13 mouse cellular contexts compared by ENCODE assay signal in the genomic region with DNA sequence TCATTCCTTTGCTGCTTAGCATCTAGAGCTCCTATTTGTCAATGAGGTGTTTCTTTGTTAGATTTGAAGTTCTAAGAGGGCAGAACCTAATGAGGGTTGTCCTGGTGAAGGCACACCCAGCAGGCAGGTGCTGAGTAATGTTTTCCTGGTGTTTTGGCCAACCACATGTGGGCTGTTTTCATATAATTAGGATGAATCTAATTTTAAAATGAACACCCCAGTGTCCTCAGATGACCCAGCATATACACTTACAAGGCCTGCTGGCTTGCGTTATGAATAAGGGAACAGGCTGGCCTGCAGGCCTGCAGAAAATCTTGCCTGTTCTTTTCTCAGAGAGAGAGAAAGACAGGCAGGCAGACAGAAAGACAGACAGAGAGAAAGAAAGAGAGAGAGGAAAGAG.
"Had no signal": no experiment of that assay in that cellular context is flagged by ENCODE, and none has a peak within 500 bp of the region (broad histone marks: within the 10 kb centered on the region; RNA-seq: fewer than 3 reads in every experiment).

No protein-coding gene starts in this region.

- H3K27ac ChIP-seq: layer of hippocampus, adult 2 months; limb, embryonic 13.5 days; liver, embryonic 14.5 days; midbrain, embryonic 12.5 days; neural tube, embryonic 13.5 days; stomach, embryonic 15.5 days had no signal

- DNase-seq: kidney, postnatal 36 days; left cerebral cortex, postnatal 4 days; lung, adult 18-20 months; retina, postnatal 1 day; right cerebral cortex, postnatal 4 days; thymus, adult 2 months; thymus, postnatal 25 days had no signal

- H3K27me3 ChIP-seq: limb, embryonic 13.5 days; midbrain, embryonic 12.5 days; neural tube, embryonic 13.5 days; stomach, embryonic 15.5 days had no signal

- H3K9ac ChIP-seq: limb, embryonic 13.5 days; liver, embryonic 14.5 days; midbrain, embryonic 12.5 days; neural tube, embryonic 13.5 days; stomach, embryonic 15.5 days had no signal

- H3K36me3 ChIP-seq: limb, embryonic 13.5 days; midbrain, embryonic 12.5 days; neural tube, embryonic 13.5 days; stomach, embryonic 15.5 days had no signal

- H3K9me3 ChIP-seq: limb, embryonic 13.5 days; midbrain, embryonic 12.5 days; neural tube, embryonic 13.5 days; stomach, embryonic 15.5 days had no signal

- H3K4me1 ChIP-seq: limb, embryonic 13.5 days; midbrain, embryonic 12.5 days; neural tube, embryonic 13.5 days; stomach, embryonic 15.5 days had no signal

- H3K4me3 ChIP-seq: layer of hippocampus, adult 2 months; limb, embryonic 13.5 days; midbrain, embryonic 12.5 days; neural tube, embryonic 13.5 days; stomach, embryonic 15.5 days had no signal
